Mouse (Mus musculus): ENCODE results near the gene Trpm3.
A peak's percentile ranks its signal among the peaks of the same experiment; 100 is the strongest.

Trpm3 gene

GRCm38 (mm10) chr19:22915868-22916642 lies 777.2 kb downstream of the Trpm3 start:
- no peak for TF ChIP-seq GATA4 (IDR thresholded peaks at IDR 0.05; ENCODE audit: insufficient replicate concordance, low read length)

GRCm38 (mm10) chr19:22916643-22917344 lies 777.9 kb downstream of the Trpm3 start:
- TF ChIP-seq GATA4 (IDR thresholded peaks at IDR 0.05; ENCODE audit: insufficient replicate concordance, low read length), result peak; percentile 91; the same call in 1 of the 2 replicates

GRCm38 (mm10) chr19:22917345-22917735 lies 778.5 kb downstream of the Trpm3 start:
- no peak for TF ChIP-seq GATA4 (IDR thresholded peaks at IDR 0.05; ENCODE audit: insufficient replicate concordance, low read length)

GRCm38 (mm10) chr19:22920949-22921348 lies 782.1 kb downstream of the Trpm3 start:
- TF ChIP-seq GATA4 (IDR thresholded peaks at IDR 0.05; ENCODE audit: insufficient replicate concordance, low read length), result no peak

GRCm38 (mm10) chr19:22922871-22923670 lies 784.2 kb downstream of the Trpm3 start:
- no peak for TF ChIP-seq GATA4 (IDR thresholded peaks at IDR 0.05; ENCODE audit: insufficient replicate concordance, low read length)

- no peak for TF ChIP-seq GATA4 (IDR thresholded peaks at IDR 0.05; ENCODE audit: insufficient replicate concordance, low read length)
These were observed 786.4 kb downstream of the Trpm3 start for GRCm38 (mm10) chr19:22925284-22925683.

- TF ChIP-seq GATA4 (IDR thresholded peaks at IDR 0.05; ENCODE audit: insufficient replicate concordance, low read length), result no peak
These were observed 787.9 kb downstream of the Trpm3 start for GRCm38 (mm10) chr19:22926753-22927152.

GRCm38 (mm10) chr19:22928366-22928765 lies 789.5 kb downstream of the Trpm3 start:
- TF ChIP-seq GATA4 (IDR thresholded peaks at IDR 0.05; ENCODE audit: insufficient replicate concordance, low read length), result no peak

- TF ChIP-seq GATA4 (IDR thresholded peaks at IDR 0.05; ENCODE audit: insufficient replicate concordance, low read length), result no peak
These were observed 790.9 kb downstream of the Trpm3 start for GRCm38 (mm10) chr19:22929768-22930167.

- TF ChIP-seq GATA4 (IDR thresholded peaks at IDR 0.05; ENCODE audit: insufficient replicate concordance, low read length), result peak; percentile 13; the same call in 1 of the 2 replicates
These were observed 791.6 kb downstream of the Trpm3 start for GRCm38 (mm10) chr19:22930368-22930834.

- no peak for TF ChIP-seq GATA4 (IDR thresholded peaks at IDR 0.05; ENCODE audit: insufficient replicate concordance, low read length)
These were observed 792.2 kb downstream of the Trpm3 start for GRCm38 (mm10) chr19:22931006-22931405.

- no peak for TF ChIP-seq GATA4 (IDR thresholded peaks at IDR 0.05; ENCODE audit: insufficient replicate concordance, low read length)
These were observed 796.2 kb downstream of the Trpm3 start for GRCm38 (mm10) chr19:22935067-22935466.

- TF ChIP-seq GATA4 (IDR thresholded peaks at IDR 0.05; ENCODE audit: insufficient replicate concordance, low read length), result no peak
These were observed 800.2 kb downstream of the Trpm3 start for GRCm38 (mm10) chr19:22938848-22939724.

- no peak for TF ChIP-seq GATA4 (IDR thresholded peaks at IDR 0.05; ENCODE audit: insufficient replicate concordance, low read length)
These were observed 801.0 kb downstream of the Trpm3 start for GRCm38 (mm10) chr19:22939836-22940235.

Data from liver, adult (tissue).